Mouse (Mus musculus): ENCODE data around the gene Xxylt1.

GRCm38 (mm10) chr16:30966684-30967083 lies 114.5 kb downstream of the Xxylt1 start:
- TF ChIP-seq POLR2A (IDR thresholded peaks at IDR 0.05; ENCODE audit: borderline replicate concordance, insufficient read depth, low read length) (no peak), CTCF (IDR thresholded peaks at IDR 0.05; ENCODE audit: borderline replicate concordance, insufficient read depth, low read depth, low read length) (no peak)
